Mouse (Mus musculus): ENCODE data around the gene Selenoo. TPM values are rescaled to one million over a fixed set of nuclear protein-coding genes. Genes with fewer than 3 reads are reported as not detected.

Gene Selenoo
- polyA plus RNA-seq, 1 experiment, result 9.2 TPM

GRCm38 (mm10) chr15:89073993-89074603 is 14.8 kb upstream of the Selenoo start:
- Histone ChIP-seq H3K4me1 (ENCODE audit: control insufficient read depth, insufficient read depth, low read length) (no peaks in the 10 kb centered on the region), H3K36me3 (ENCODE audit: control insufficient read depth, insufficient read depth, low read length, poor library complexity, severe bottlenecking) (no peaks in the 10 kb centered on the region), H3K9me3 (replicated peaks; ENCODE audit: control insufficient read depth, insufficient read depth, low read length, poor library complexity, severe bottlenecking) (no peaks in the 10 kb centered on the region), H3K27ac (ENCODE audit: insufficient read depth, low read length) (no peak overlapping the region), H3K4me3 (ENCODE audit: low read depth, low read length) (no peak overlapping the region), H3K27me3 (ENCODE audit: control insufficient read depth, insufficient read depth, low read length, poor library complexity, severe bottlenecking) (no peaks in the 10 kb centered on the region), H3K9ac (ENCODE audit: low read depth, poor library complexity, severe bottlenecking) (no peak overlapping the region)
- TF ChIP-seq CTCF (IDR thresholded peaks at IDR 0.05; ENCODE audit: low read depth, low read length), result no peak
- no peak for TF ChIP-seq EP300 (IDR thresholded peaks at IDR 0.05; ENCODE audit: insufficient read depth, low read depth, low read length)
- TF ChIP-seq POLR2A (IDR thresholded peaks at IDR 0.05; ENCODE audit: insufficient read depth, low read length), result no peak

DNA sequence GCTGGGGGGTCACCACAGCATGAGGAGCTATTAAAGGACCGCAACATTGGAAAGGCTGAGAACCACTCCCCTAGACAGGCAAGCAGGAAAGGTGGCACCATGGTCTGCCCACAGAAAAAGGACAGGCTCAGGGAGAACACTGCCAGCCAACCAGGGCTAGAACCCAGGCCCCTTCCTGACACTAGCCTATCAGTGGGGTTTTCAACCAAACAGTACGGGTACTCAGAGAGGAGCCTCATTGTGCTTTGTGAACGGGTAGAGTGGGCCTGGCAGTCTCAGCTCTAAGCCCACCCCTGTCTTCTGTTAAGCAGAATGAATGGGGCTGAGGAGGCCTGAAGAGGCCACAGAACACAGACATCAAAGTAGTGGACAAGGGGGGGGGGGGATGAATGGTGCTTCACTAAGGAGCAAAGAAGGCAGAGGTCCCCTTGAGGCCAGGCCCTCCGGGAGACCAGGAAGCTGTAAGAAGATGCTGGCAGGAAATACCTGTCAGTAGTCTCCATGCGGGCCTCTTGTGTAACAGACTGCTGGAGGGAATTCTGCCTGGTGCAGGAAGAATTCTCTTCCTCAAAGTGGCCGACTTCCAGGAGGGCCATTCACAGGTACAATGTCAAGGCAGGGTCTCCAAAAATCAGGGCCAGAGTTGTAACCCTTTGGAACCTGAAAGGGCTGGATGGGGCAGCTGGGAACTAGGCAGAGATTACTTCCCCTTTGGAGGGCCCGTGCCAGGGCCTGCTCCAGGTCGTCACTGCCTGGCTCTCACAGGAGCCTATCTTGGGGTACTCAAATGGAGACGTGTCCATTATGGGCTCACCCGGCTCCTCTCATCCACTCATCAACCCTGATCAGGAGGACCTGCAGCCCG is 14.0 kb upstream of the Selenoo start, which contains the start of gene Trabd:
Trabd (plus strand) TSS at position 512 of the 865 bp plus-strand sequence.
- Histone ChIP-seq H3K27ac (ENCODE audit: insufficient read depth, low read length) (no peak within 1 kb of the TSS), H3K9me3 (replicated peaks; ENCODE audit: control insufficient read depth, insufficient read depth, low read length, poor library complexity, severe bottlenecking) (no peaks in the 10 kb centered on the region), H3K4me3 (ENCODE audit: low read depth, low read length) (peak within 1 kb of the TSS; percentile 86), H3K27me3 (ENCODE audit: control insufficient read depth, insufficient read depth, low read length, poor library complexity, severe bottlenecking) (no peaks in the 10 kb centered on the region), H3K9ac (ENCODE audit: low read depth, poor library complexity, severe bottlenecking) (peak within 1 kb of the TSS; percentile 97), H3K4me1 (ENCODE audit: control insufficient read depth, insufficient read depth, low read length) (no peaks in the 10 kb centered on the region), H3K36me3 (ENCODE audit: control insufficient read depth, insufficient read depth, low read length, poor library complexity, severe bottlenecking) (no peaks in the 10 kb centered on the region)
- TF ChIP-seq EP300 (IDR thresholded peaks at IDR 0.05; ENCODE audit: insufficient read depth, low read depth, low read length) (no peak), CTCF (IDR thresholded peaks at IDR 0.05; ENCODE audit: low read depth, low read length) (no peak), POLR2A (IDR thresholded peaks at IDR 0.05; ENCODE audit: insufficient read depth, low read length) (no peak)

GRCm38 (mm10) chr15:89075478-89076147 is 13.3 kb upstream of the Selenoo start:
- H3K9ac ChIP-seq (ENCODE audit: low read depth, poor library complexity, severe bottlenecking), result peak overlapping the region; percentile 97
- H3K36me3 ChIP-seq (ENCODE audit: control insufficient read depth, insufficient read depth, low read length, poor library complexity, severe bottlenecking), result no peaks in the 10 kb centered on the region
- H3K9me3 ChIP-seq (replicated peaks; ENCODE audit: control insufficient read depth, insufficient read depth, low read length, poor library complexity, severe bottlenecking), result no peaks in the 10 kb centered on the region
- H3K27ac ChIP-seq (ENCODE audit: insufficient read depth, low read length), result no peak overlapping the region
- H3K27me3 ChIP-seq (ENCODE audit: control insufficient read depth, insufficient read depth, low read length, poor library complexity, severe bottlenecking), result no peaks in the 10 kb centered on the region
- no peaks in the 10 kb centered on the region for H3K4me1 ChIP-seq (ENCODE audit: control insufficient read depth, insufficient read depth, low read length)
- peak overlapping the region; percentile 86 for H3K4me3 ChIP-seq (ENCODE audit: low read depth, low read length)
- TF ChIP-seq EP300 (IDR thresholded peaks at IDR 0.05; ENCODE audit: insufficient read depth, low read depth, low read length), result no peak

DNA sequence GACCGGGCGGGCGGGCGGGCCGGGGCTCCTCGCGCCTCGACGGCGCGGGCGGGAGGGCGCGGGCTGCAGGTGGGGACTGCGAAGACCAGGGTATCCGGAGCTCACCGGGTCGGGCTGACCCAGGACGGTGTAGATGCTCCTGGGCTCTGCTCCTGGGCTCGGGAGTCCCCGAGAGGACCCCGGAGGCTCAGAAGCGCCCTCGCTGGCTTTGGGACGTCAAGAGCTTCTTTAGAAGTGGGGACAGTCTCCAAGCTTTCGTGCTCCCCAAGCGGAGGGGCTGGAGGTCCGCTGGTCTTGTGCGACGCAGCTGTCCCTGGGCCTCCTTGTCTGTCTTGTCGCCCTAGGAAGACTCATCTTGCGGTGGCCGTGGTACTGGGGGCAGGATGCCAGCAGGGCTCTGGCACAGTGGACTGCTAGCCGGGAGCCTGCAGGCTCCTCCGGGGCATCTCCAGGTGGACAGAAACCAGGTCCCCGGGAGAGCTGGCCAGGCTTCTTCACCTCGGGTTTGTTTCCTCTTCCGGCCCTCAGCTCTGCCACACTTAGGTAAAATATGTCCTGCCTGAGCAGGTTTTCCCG is 12.6 kb upstream of the Selenoo start:
- no peaks in the 10 kb centered on the region for H3K4me1 ChIP-seq (ENCODE audit: control insufficient read depth, insufficient read depth, low read length)
- H3K27ac ChIP-seq (ENCODE audit: insufficient read depth, low read length), result no peak overlapping the region
- peak overlapping the region; percentile 97 for H3K9ac ChIP-seq (ENCODE audit: low read depth, poor library complexity, severe bottlenecking)
- H3K9me3 ChIP-seq (replicated peaks; ENCODE audit: control insufficient read depth, insufficient read depth, low read length, poor library complexity, severe bottlenecking), result no peaks in the 10 kb centered on the region
- H3K27me3 ChIP-seq (ENCODE audit: control insufficient read depth, insufficient read depth, low read length, poor library complexity, severe bottlenecking), result no peaks in the 10 kb centered on the region
- peak overlapping the region; percentile 97 for H3K4me3 ChIP-seq (ENCODE audit: low read depth, low read length)
- no peaks in the 10 kb centered on the region for H3K36me3 ChIP-seq (ENCODE audit: control insufficient read depth, insufficient read depth, low read length, poor library complexity, severe bottlenecking)
- TF ChIP-seq POLR2A (IDR thresholded peaks at IDR 0.05; ENCODE audit: insufficient read depth, low read length) (no peak), CTCF (IDR thresholded peaks at IDR 0.05; ENCODE audit: low read depth, low read length) (no peak), EP300 (IDR thresholded peaks at IDR 0.05; ENCODE audit: insufficient read depth, low read depth, low read length) (no peak)

DNA sequence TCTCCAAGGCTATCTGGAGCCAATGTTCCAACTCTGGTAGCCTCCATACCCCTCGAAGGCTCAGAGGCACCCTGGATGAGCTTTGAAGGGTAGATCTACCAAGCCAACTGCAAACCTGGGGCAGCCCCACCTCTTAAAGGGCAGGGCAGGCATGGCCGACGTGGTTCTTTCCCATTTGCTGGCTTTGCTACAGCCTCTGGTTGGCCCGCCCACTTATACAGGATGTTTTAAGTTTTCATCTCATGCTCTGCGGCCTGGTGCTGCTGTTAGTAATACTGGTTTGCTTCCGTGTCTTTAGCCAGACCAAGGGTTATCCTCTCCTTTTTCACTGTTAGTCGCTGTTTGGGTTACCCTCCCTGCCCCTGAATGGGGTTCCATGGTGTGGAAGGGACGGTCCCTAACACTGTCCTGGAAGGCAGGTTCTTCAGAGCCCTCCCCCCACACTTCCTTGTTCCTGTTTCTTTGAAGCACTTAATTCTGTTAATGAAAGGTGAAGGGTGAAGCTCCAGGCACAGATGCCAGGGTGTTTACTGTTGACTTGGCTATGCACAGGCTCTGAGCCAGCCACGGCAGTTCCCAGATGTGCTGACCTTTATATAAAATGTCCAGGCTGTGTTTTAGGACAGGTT is 10.6 kb upstream of the Selenoo start:
- Histone ChIP-seq H3K36me3 (ENCODE audit: control insufficient read depth, insufficient read depth, low read length, poor library complexity, severe bottlenecking) (no peaks in the 10 kb centered on the region), H3K9ac (ENCODE audit: low read depth, poor library complexity, severe bottlenecking) (no peak overlapping the region), H3K4me1 (ENCODE audit: control insufficient read depth, insufficient read depth, low read length) (no peaks in the 10 kb centered on the region), H3K4me3 (ENCODE audit: low read depth, low read length) (no peak overlapping the region), H3K27ac (ENCODE audit: insufficient read depth, low read length) (no peak overlapping the region), H3K9me3 (replicated peaks; ENCODE audit: control insufficient read depth, insufficient read depth, low read length, poor library complexity, severe bottlenecking) (no peaks in the 10 kb centered on the region), H3K27me3 (ENCODE audit: control insufficient read depth, insufficient read depth, low read length, poor library complexity, severe bottlenecking) (no peaks in the 10 kb centered on the region)
- TF ChIP-seq CTCF (IDR thresholded peaks at IDR 0.05; ENCODE audit: low read depth, low read length) (no peak), EP300 (IDR thresholded peaks at IDR 0.05; ENCODE audit: insufficient read depth, low read depth, low read length) (no peak), POLR2A (IDR thresholded peaks at IDR 0.05; ENCODE audit: insufficient read depth, low read length) (no peak)

All from ES-Bruce4 (cell line).